Mouse (Mus musculus): Measurements from ENCODE around the gene 1700014D04Rik.
"Not testable (repeated sequence)": the region's sequence is repeated elsewhere in the genome, so short reads cannot be mapped to it uniquely, and the experiment has no call there.

Gene 1700014D04Rik

GRCm38 (mm10) chr13:59746164-59746563, 388 bp downstream of the 1700014D04Rik start:
- TF ChIP-seq GATA4 (IDR thresholded peaks at IDR 0.05; ENCODE audit: insufficient replicate concordance, low read length): no peak

- TF ChIP-seq GATA4 (IDR thresholded peaks at IDR 0.05; ENCODE audit: insufficient replicate concordance, low read length): no peak
Observed at GRCm38 (mm10) chr13:59745462-59745861, 1.1 kb downstream of the 1700014D04Rik start.

GRCm38 (mm10) chr13:59741697-59742096, 4.9 kb downstream of the 1700014D04Rik start:
- TF ChIP-seq GATA4 (IDR thresholded peaks at IDR 0.05; ENCODE audit: insufficient replicate concordance, low read length): no peak

GRCm38 (mm10) chr13:59741096-59741495, 5.5 kb downstream of the 1700014D04Rik start:
- TF ChIP-seq GATA4 (IDR thresholded peaks at IDR 0.05; ENCODE audit: insufficient replicate concordance, low read length): no peak

GRCm38 (mm10) chr13:59739397-59739796, 7.2 kb downstream of the 1700014D04Rik start:
- TF ChIP-seq GATA4 (IDR thresholded peaks at IDR 0.05; ENCODE audit: insufficient replicate concordance, low read length): no peak

- TF ChIP-seq GATA4 (IDR thresholded peaks at IDR 0.05; ENCODE audit: insufficient replicate concordance, low read length): no peak
Observed at GRCm38 (mm10) chr13:59738455-59738854, 8.1 kb downstream of the 1700014D04Rik start.

- TF ChIP-seq GATA4 (IDR thresholded peaks at IDR 0.05; ENCODE audit: insufficient replicate concordance, low read length): no peak
Observed at GRCm38 (mm10) chr13:59735190-59735589, 11.4 kb downstream of the 1700014D04Rik start.

- TF ChIP-seq GATA4 (IDR thresholded peaks at IDR 0.05; ENCODE audit: insufficient replicate concordance, low read length): no peak
Observed at GRCm38 (mm10) chr13:59733936-59734335, 12.6 kb downstream of the 1700014D04Rik start.

GRCm38 (mm10) chr13:59731652-59732051, 14.9 kb downstream of the 1700014D04Rik start, which contains the start of gene Spata31d1d:
Spata31d1d (minus strand) TSS chr13:59731752.
- TF ChIP-seq GATA4 (IDR thresholded peaks at IDR 0.05; ENCODE audit: insufficient replicate concordance, low read length): no peak

GRCm38 (mm10) chr13:59728378-59729093, 18.0 kb downstream of the 1700014D04Rik start:
- TF ChIP-seq GATA4 (IDR thresholded peaks at IDR 0.05; ENCODE audit: insufficient replicate concordance, low read length): no peak

- no peak for TF ChIP-seq GATA4 (IDR thresholded peaks at IDR 0.05; ENCODE audit: insufficient replicate concordance, low read length)
Observed at GRCm38 (mm10) chr13:59726139-59726867, 20.2 kb downstream of the 1700014D04Rik start.

- no peak for TF ChIP-seq GATA4 (IDR thresholded peaks at IDR 0.05; ENCODE audit: insufficient replicate concordance, low read length)
Observed at GRCm38 (mm10) chr13:59719475-59719874, 27.1 kb downstream of the 1700014D04Rik start.

GRCm38 (mm10) chr13:59713710-59714109, 32.8 kb downstream of the 1700014D04Rik start:
- no peak for TF ChIP-seq GATA4 (IDR thresholded peaks at IDR 0.05; ENCODE audit: insufficient replicate concordance, low read length)

GRCm38 (mm10) chr13:59711984-59712383, 34.6 kb downstream of the 1700014D04Rik start, which contains the start of gene Spata31d1b:
Spata31d1b (plus strand) TSS chr13:59712284.
- not testable (repeated sequence) for TF ChIP-seq GATA4 (IDR thresholded peaks at IDR 0.05; ENCODE audit: insufficient replicate concordance, low read length)

- TF ChIP-seq GATA4 (IDR thresholded peaks at IDR 0.05; ENCODE audit: insufficient replicate concordance, low read length): no peak
Observed at GRCm38 (mm10) chr13:59710230-59710629, 36.3 kb downstream of the 1700014D04Rik start, which contains the start of gene Spata31d1a. Spata31d1a (minus strand) TSS chr13:59710330.

- no peak for TF ChIP-seq GATA4 (IDR thresholded peaks at IDR 0.05; ENCODE audit: insufficient replicate concordance, low read length)
Observed at GRCm38 (mm10) chr13:59704562-59704961, 42.0 kb downstream of the 1700014D04Rik start.
